Mouse (Mus musculus) spleen, adult 2 months (tissue): ENCODE measurements around the gene Tmprss6.

Experiments used
- CTCF ChIP-seq: fragments of 200-500 bp; IDR thresholded peaks from 2 replicates; pipeline ENCODE4 v1.5.1; 2011; ENCODE audit warnings: mild to moderate bottlenecking, inconsistent platforms; ENCODE audit not compliant: insufficient read depth, insufficient read length, insufficient replicate concordance; ENCODE audit errors: extremely low read depth
- POLR2A ChIP-seq: fragments of 200-500 bp; IDR thresholded peaks from 2 replicates; pipeline ENCODE4 v1.6.1; 2011; ENCODE audit warnings: low read depth, low read length, inconsistent platforms

DNA sequence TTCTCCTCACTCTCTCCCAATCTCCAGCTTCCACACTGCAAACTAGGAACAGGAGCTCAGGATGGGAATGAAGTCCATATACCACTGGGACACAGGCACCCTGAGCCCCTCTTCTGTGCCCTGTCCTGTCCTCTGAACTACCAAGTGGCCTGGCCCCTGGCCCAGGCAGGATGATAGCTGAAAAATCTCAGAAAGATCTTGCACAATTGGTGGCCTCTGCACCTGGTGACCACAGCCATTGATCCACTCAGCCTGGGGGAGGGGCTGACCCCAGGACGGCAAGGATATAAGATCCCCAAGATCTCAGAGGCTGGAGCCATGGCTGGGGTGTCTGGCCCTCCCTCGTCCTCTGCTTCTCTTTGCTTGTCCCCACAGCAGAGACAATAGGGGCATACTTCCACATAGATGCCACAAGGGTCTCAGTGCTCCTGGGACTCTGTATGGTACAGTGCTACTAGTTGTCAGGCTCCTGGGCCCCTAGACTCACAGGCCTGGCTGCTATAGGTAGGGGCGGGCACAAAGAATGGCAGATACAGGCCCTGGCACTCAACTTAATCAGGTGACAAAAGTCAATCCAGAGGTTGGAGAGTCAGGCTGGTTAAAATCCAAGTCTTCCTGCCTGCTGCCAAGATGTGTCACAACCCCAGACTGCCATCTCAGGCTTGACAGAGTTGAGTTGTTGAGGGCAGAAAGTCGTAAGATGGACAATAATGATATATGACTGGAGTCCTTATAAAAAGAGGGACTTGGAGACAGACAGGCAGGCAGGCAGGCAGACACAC is 2.3 kb upstream of the Tmprss6 start:
- TF ChIP-seq POLR2A = no peak
- TF ChIP-seq CTCF = no peak
